Mouse (Mus musculus) ES-Bruce4 (cell line): ENCODE data around the gene Atxn1. TPM values are rescaled to one million over a fixed set of nuclear protein-coding genes. Genes with fewer than 3 reads are reported as not detected.

Experiments
- H3K27ac ChIP-seq: 2 replicates; pipeline ENCODE4 v1.5.1; 2012; ENCODE audit warnings: low read length, inconsistent platforms; ENCODE audit not compliant: insufficient read depth
- H3K27me3 ChIP-seq: 2 replicates; pipeline ENCODE4 v1.6.1; 2012; ENCODE audit warnings: mild to moderate bottlenecking, low read length, inconsistent platforms; ENCODE audit not compliant: control insufficient read depth, poor library complexity, insufficient read depth, severe bottlenecking
- H3K36me3 ChIP-seq: 2 replicates; pipeline ENCODE4 v1.6.1; 2012; ENCODE audit warnings: inconsistent platforms, mild to moderate bottlenecking, low read length, moderate library complexity; ENCODE audit not compliant: control insufficient read depth, poor library complexity, insufficient read depth, severe bottlenecking
- H3K4me1 ChIP-seq: one replicate; pipeline ENCODE4 v1.8.1; 2011; ENCODE audit warnings: low read length; ENCODE audit not compliant: control insufficient read depth, insufficient read depth
- H3K4me3 ChIP-seq: 2 replicates; pipeline ENCODE4 v1.5.1; 2011; ENCODE audit warnings: low read depth, mild to moderate bottlenecking, low read length
- H3K9ac ChIP-seq: 2 replicates; pipeline ENCODE4 v1.6.1; 2012; ENCODE audit warnings: low read depth, mild to moderate bottlenecking, inconsistent platforms; ENCODE audit not compliant: poor library complexity, severe bottlenecking
- H3K9me3 ChIP-seq: replicated peaks from 2 replicates; pipeline ENCODE4 v1.6.1; 2012; ENCODE audit warnings: mild to moderate bottlenecking, low read length, inconsistent platforms; ENCODE audit not compliant: control insufficient read depth, poor library complexity, insufficient read depth, severe bottlenecking
- CTCF ChIP-seq: IDR thresholded peaks from one replicate; pipeline ENCODE4 v1.8.1; 2011; ENCODE audit warnings: low read depth, low read length
- EP300 ChIP-seq: IDR thresholded peaks from 2 replicates; pipeline ENCODE4 v1.6.1; 2011; ENCODE audit warnings: low read depth, low read length; ENCODE audit not compliant: insufficient read depth
- POLR2A ChIP-seq: IDR thresholded peaks from one replicate; pipeline ENCODE4 v1.8.1; 2011; ENCODE audit warnings: low read length; ENCODE audit not compliant: insufficient read depth
- polyA plus RNA-seq: library from polyadenylated mRNA; stranded (reverse); fragments of >200 nt; gene quantifications from 2 replicates; pipeline ENCODE4 v1.2.4, GENCODE M21; 2011; ENCODE audit warnings: low read depth; ENCODE audit not compliant: missing spikeins, insufficient read depth, insufficient read length

The Atxn1 gene
- polyA plus RNA-seq, 1 experiment, result 10.1 TPM

DNA sequence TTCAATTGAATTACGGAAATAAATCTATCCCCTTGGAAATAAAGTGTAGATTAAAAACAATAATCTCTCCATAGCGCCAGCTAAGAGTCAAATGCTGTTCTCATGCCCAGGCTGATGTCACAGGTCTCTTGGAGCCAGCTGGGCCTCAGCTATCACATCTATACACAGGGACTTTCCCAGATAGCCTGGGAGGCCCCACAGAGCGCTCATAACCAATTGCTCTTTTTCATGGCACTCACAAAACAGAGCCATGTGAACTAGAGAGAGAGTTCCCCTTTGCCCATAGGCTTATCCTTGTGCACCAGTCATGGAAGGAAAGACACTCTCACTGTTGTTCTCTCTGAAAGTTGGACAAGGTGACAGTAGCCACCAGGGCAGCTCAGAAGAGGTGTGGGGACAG lies 230.3 kb downstream of the Atxn1 start:
- Histone ChIP-seq H3K4me1 (no peaks in the 10 kb centered on the region), H3K27me3 (no peaks in the 10 kb centered on the region), H3K27ac (no peak overlapping the region), H3K9me3 (no peaks in the 10 kb centered on the region), H3K4me3 (no peak overlapping the region), H3K36me3 (no peaks in the 10 kb centered on the region), H3K9ac (no peak overlapping the region)
- TF ChIP-seq EP300 (no peak), POLR2A (no peak), CTCF (no peak)

DNA sequence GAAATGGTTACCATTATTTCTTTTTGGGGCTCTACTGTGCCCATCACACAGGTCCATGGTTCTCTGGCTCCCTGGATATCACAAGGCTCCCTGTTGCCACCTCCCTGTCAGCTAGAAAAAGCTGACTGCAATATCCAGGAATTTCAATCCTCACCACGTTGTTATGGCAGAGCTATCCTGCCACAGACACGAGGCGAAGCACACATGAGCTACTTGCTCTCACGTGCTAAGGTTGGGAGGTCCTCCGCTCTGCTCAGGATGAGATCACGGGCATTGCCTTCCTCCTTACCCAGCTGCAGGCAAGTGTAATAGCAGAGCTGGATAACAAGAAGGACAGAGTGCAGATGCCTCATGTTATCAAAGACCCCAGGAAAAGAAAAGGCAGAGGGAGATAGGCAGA lies 232.2 kb downstream of the Atxn1 start:
- Histone ChIP-seq H3K36me3 (no peaks in the 10 kb centered on the region), H3K9me3 (no peaks in the 10 kb centered on the region), H3K4me3 (no peak overlapping the region), H3K9ac (no peak overlapping the region), H3K4me1 (no peaks in the 10 kb centered on the region), H3K27me3 (no peaks in the 10 kb centered on the region), H3K27ac (no peak overlapping the region)
- no peak for TF ChIP-seq EP300

GRCm38 (mm10) chr13:45726917-45727316 lies 237.9 kb downstream of the Atxn1 start:
- TF ChIP-seq POLR2A, result no peak
- no peak for TF ChIP-seq EP300
- TF ChIP-seq CTCF, result no peak

GRCm38 (mm10) chr13:45726181-45726580 lies 238.6 kb downstream of the Atxn1 start:
- Histone ChIP-seq H3K27ac (no peak overlapping the region), H3K27me3 (no peaks in the 10 kb centered on the region), H3K4me3 (no peak overlapping the region), H3K9ac (no peak overlapping the region), H3K4me1 (no peaks in the 10 kb centered on the region), H3K9me3 (no peaks in the 10 kb centered on the region), H3K36me3 (no peaks in the 10 kb centered on the region)
- no peak for TF ChIP-seq EP300
- no peak for TF ChIP-seq POLR2A
- no peak for TF ChIP-seq CTCF

More at GRCm38 (mm10) chr13:45726917-45727316, 237.9 kb downstream of the Atxn1 start:
- Histone ChIP-seq H3K4me1 (no peaks in the 10 kb centered on the region), H3K27me3 (no peaks in the 10 kb centered on the region), H3K36me3 (no peaks in the 10 kb centered on the region), H3K9me3 (no peaks in the 10 kb centered on the region), H3K27ac (no peak overlapping the region), H3K4me3 (no peak overlapping the region), H3K9ac (no peak overlapping the region)

DNA sequence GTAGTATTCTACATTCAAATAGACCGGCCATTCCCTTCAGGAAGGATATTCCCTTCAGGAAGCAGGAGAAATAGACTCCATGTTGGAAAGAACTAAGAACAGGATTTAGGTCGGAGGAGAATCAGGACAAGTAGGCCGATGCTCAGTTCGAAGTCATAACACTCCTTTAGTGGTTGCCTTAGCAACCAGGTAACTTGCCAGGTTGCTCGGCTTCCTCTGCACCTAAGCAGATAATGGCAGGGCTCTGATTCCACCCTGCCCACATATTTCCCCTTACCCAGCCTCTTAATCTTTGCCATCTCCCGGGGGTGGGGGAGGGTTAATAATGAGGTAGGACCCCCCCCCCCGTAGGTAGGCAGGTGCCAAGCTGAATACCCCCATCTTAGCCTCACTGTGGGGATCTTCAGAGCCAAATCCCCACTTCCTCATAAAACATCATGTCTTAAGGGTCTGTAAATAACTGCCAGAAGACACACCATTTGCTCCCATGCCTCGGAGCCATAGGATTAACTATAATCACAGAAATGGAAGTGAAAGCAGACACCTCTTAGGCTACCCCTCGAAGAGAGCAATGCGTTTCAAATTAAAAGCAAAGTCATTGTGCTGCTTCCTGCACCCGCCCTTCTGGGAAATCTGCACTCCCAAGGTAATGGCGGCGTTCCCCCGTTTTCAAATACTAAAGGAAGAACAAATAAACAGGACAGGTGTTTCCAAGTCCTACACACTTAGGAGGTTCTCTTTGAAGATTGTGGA lies 240.1 kb downstream of the Atxn1 start:
- Histone ChIP-seq H3K4me3 (no peak overlapping the region), H3K4me1 (no peaks in the 10 kb centered on the region), H3K9ac (no peak overlapping the region), H3K36me3 (no peaks in the 10 kb centered on the region), H3K27ac (no peak overlapping the region), H3K27me3 (no peaks in the 10 kb centered on the region), H3K9me3 (no peaks in the 10 kb centered on the region)
- TF ChIP-seq EP300 (no peak), POLR2A (no peak), CTCF (no peak)

GRCm38 (mm10) chr13:45722885-45723284 lies 241.9 kb downstream of the Atxn1 start:
- TF ChIP-seq EP300 (no peak), POLR2A (no peak), CTCF (no peak)
- Histone ChIP-seq H3K27me3 (no peaks in the 10 kb centered on the region), H3K9me3 (no peaks in the 10 kb centered on the region), H3K4me1 (peaks cover 2% of the 10 kb centered on the region), H3K36me3 (no peaks in the 10 kb centered on the region), H3K9ac (no peak overlapping the region), H3K27ac (no peak overlapping the region), H3K4me3 (no peak overlapping the region)
